Mouse (Mus musculus): ENCODE measurements around the gene 6330409D20Rik. TPM values are rescaled to one million over a fixed set of nuclear protein-coding genes. Genes with fewer than 3 reads are reported as not detected.

6330409D20Rik gene
- polyA plus RNA-seq, 1 experiment from 2014 or later: 3.9 TPM

- Histone ChIP-seq H3K4me1 (replicated peaks) (peaks cover 13% of the 10 kb centered on the region), H3K27ac (no peak overlapping the region), H3K9ac (replicated peaks) (no peak overlapping the region), H3K4me2 (replicated peaks) (no peak overlapping the region), H3K4me3 (replicated peaks) (no peak overlapping the region), H3K9me3 (no peaks in the 10 kb centered on the region), H3K27me3 (no peaks in the 10 kb centered on the region), H3K36me3 (peaks cover 23% of the 10 kb centered on the region)
- no peak for ATAC-seq
- WGBS: 88% methylated on average over 11 of the region's 11 CpGs
Observed at GRCm38 (mm10) chr2:32691041-32691440, 49.8 kb downstream of the 6330409D20Rik start.

- Histone ChIP-seq H3K9me3 (no peaks in the 10 kb centered on the region), H3K27ac (no peak overlapping the region), H3K27me3 (no peaks in the 10 kb centered on the region), H3K9ac (replicated peaks) (no peak overlapping the region), H3K4me1 (replicated peaks) (peaks cover 13% of the 10 kb centered on the region), H3K4me3 (replicated peaks) (no peak overlapping the region), H3K36me3 (peaks cover 39% of the 10 kb centered on the region), H3K4me2 (replicated peaks) (no peak overlapping the region)
- peak; percentile 15; the same call in 1 of the 2 replicates for ATAC-seq
- 24% methylated on average over 5 of the region's 5 CpGs for WGBS
Observed at GRCm38 (mm10) chr2:32689420-32689819, 51.4 kb downstream of the 6330409D20Rik start.

GRCm38 (mm10) chr2:32687562-32687961 lies 53.3 kb downstream of the 6330409D20Rik start:
- 95% methylated on average over 8 of the region's 8 CpGs for WGBS
- Histone ChIP-seq H3K27me3 (no peaks in the 10 kb centered on the region), H3K36me3 (peaks cover 58% of the 10 kb centered on the region)

GRCm38 (mm10) chr2:32686640-32687039 lies 54.2 kb downstream of the 6330409D20Rik start:
- Histone ChIP-seq H3K4me3 (replicated peaks) (no peak overlapping the region), H3K9me3 (no peaks in the 10 kb centered on the region), H3K4me1 (replicated peaks) (no peaks in the 10 kb centered on the region), H3K27me3 (no peaks in the 10 kb centered on the region), H3K4me2 (replicated peaks) (no peak overlapping the region), H3K27ac (no peak overlapping the region), H3K36me3 (peaks cover 59% of the 10 kb centered on the region), H3K9ac (replicated peaks) (no peak overlapping the region)
- no peak for ATAC-seq
- 97% methylated on average over 6 of the region's 6 CpGs for WGBS

More at GRCm38 (mm10) chr2:32687562-32687961, 53.3 kb downstream of the 6330409D20Rik start:
- Histone ChIP-seq H3K9ac (replicated peaks) (no peak overlapping the region), H3K4me1 (replicated peaks) (peaks cover 2% of the 10 kb centered on the region), H3K4me3 (replicated peaks) (no peak overlapping the region), H3K27ac (no peak overlapping the region), H3K4me2 (replicated peaks) (no peak overlapping the region), H3K9me3 (no peaks in the 10 kb centered on the region)
- no peak for ATAC-seq

GRCm38 (mm10) chr2:32685807-32686206 lies 55.0 kb downstream of the 6330409D20Rik start:
- Histone ChIP-seq H3K4me3 (replicated peaks) (no peak overlapping the region), H3K36me3 (peaks cover 59% of the 10 kb centered on the region), H3K9me3 (no peaks in the 10 kb centered on the region), H3K4me2 (replicated peaks) (no peak overlapping the region), H3K9ac (replicated peaks) (no peak overlapping the region), H3K27me3 (no peaks in the 10 kb centered on the region), H3K4me1 (replicated peaks) (no peaks in the 10 kb centered on the region), H3K27ac (no peak overlapping the region)
- no peak for ATAC-seq
- 96% methylated on average over 3 of the region's 3 CpGs for WGBS

- peaks cover 59% of the 10 kb centered on the region for H3K36me3 ChIP-seq
- no peak overlapping the region for H3K9ac ChIP-seq (replicated peaks)
- ATAC-seq: no peak
- WGBS: 94% methylated on average over 15 of the region's 15 CpGs
- no peaks in the 10 kb centered on the region for H3K4me1 ChIP-seq (replicated peaks)
- H3K9me3 ChIP-seq: no peaks in the 10 kb centered on the region
- H3K27me3 ChIP-seq: no peaks in the 10 kb centered on the region
- H3K4me3 ChIP-seq (replicated peaks): no peak overlapping the region
- H3K27ac ChIP-seq: no peak overlapping the region
- no peak overlapping the region for H3K4me2 ChIP-seq (replicated peaks)
Observed at GRCm38 (mm10) chr2:32684681-32685428, 56.0 kb downstream of the 6330409D20Rik start.

GRCm38 (mm10) chr2:32683701-32684100 lies 57.1 kb downstream of the 6330409D20Rik start:
- Histone ChIP-seq H3K9me3 (no peaks in the 10 kb centered on the region), H3K9ac (replicated peaks) (no peak overlapping the region), H3K27ac (no peak overlapping the region), H3K36me3 (peaks cover 59% of the 10 kb centered on the region), H3K4me2 (replicated peaks) (no peak overlapping the region), H3K4me3 (replicated peaks) (no peak overlapping the region), H3K27me3 (no peaks in the 10 kb centered on the region), H3K4me1 (replicated peaks) (no peaks in the 10 kb centered on the region)
- no peak for ATAC-seq
- WGBS: 90% methylated on average over 10 of the region's 10 CpGs

- Histone ChIP-seq H3K27me3 (no peaks in the 10 kb centered on the region), H3K4me3 (replicated peaks) (no peak overlapping the region), H3K9ac (replicated peaks) (peak overlapping the region; percentile 3; the same call in 1 of the 2 replicates), H3K4me2 (replicated peaks) (no peak overlapping the region), H3K27ac (no peak overlapping the region), H3K9me3 (no peaks in the 10 kb centered on the region), H3K36me3 (peaks cover 54% of the 10 kb centered on the region), H3K4me1 (replicated peaks) (no peaks in the 10 kb centered on the region)
- WGBS: 83% methylated on average over 14 of the region's 14 CpGs
- ATAC-seq: no peak
Observed at GRCm38 (mm10) chr2:32682721-32683417, 57.9 kb downstream of the 6330409D20Rik start.

MicroRNA genes within 50 kb of the gene (microRNA counts, 519-probe panel; counts per million panel counts)
- 110 counts per million, percentile 56 among the panel's probes with 10 or more counts for microRNA mmu-miR-2861

Small RNAs within 50 kb of the gene (microRNA-seq; reads per million reads assigned to microRNA genes)
- not detected for gene Mir2861
- not detected for gene Mir3960
- not detected for gene Mir8093

Other genes with a start within 250 kb of the 6330409D20Rik start
- gene Fam102a, start 205.7 kb downstream of the 6330409D20Rik start, polyA plus RNA-seq (2015; fragmentation: Nextera tagmentation; extraction: Ambion mirVana): 5.6 and 7.3 TPM in 2 replicates
- 133 and 147 TPM in 2 replicates for gene Dpm2, start 170.2 kb downstream of the 6330409D20Rik start, polyA plus RNA-seq (2015; fragmentation: Nextera tagmentation; extraction: Ambion mirVana)
- 4.8 TPM in 2 replicates for gene Pip5kl1, start 166.2 kb downstream of the 6330409D20Rik start, polyA plus RNA-seq (2015; fragmentation: Nextera tagmentation; extraction: Ambion mirVana)
- 0.34 and 0.55 TPM in 2 replicates for gene 9430097D07Rik, start 165.3 kb downstream of the 6330409D20Rik start, polyA plus RNA-seq (2015; fragmentation: Nextera tagmentation; extraction: Ambion mirVana)
- gene St6galnac4, start 153.9 kb downstream of the 6330409D20Rik start, polyA plus RNA-seq (2015; fragmentation: Nextera tagmentation; extraction: Ambion mirVana): 15.2 and 16.3 TPM in 2 replicates
- gene St6galnac6, start 141.3 kb downstream of the 6330409D20Rik start, polyA plus RNA-seq (2015; fragmentation: Nextera tagmentation; extraction: Ambion mirVana): 10.1 and 11.3 TPM in 2 replicates
- 62.5 and 62.9 TPM in 2 replicates for gene Ak1, start 119.3 kb downstream of the 6330409D20Rik start, polyA plus RNA-seq (2015; fragmentation: Nextera tagmentation; extraction: Ambion mirVana)
- gene Eng, start 94.4 kb downstream of the 6330409D20Rik start, polyA plus RNA-seq (2015; fragmentation: Nextera tagmentation; extraction: Ambion mirVana): 22.0 and 24.8 TPM in 2 replicates
- 16.5 and 16.6 TPM in 2 replicates for gene Fpgs, start 36.9 kb downstream of the 6330409D20Rik start, polyA plus RNA-seq (2015; fragmentation: Nextera tagmentation; extraction: Ambion mirVana)
- 78.5 and 84.5 TPM in 2 replicates for gene Cdk9, start 27.9 kb downstream of the 6330409D20Rik start, polyA plus RNA-seq (2015; fragmentation: Nextera tagmentation; extraction: Ambion mirVana)
- 37.8 and 40.7 TPM in 2 replicates for gene Sh2d3c, start 20.0 kb downstream of the 6330409D20Rik start, polyA plus RNA-seq (2015; fragmentation: Nextera tagmentation; extraction: Ambion mirVana)
- 48.0 and 52.6 TPM in 2 replicates for gene Tor2a, start 16.2 kb upstream of the 6330409D20Rik start, polyA plus RNA-seq (2015; fragmentation: Nextera tagmentation; extraction: Ambion mirVana)
- gene Ttc16, start 34.6 kb upstream of the 6330409D20Rik start, polyA plus RNA-seq (2015; fragmentation: Nextera tagmentation; extraction: Ambion mirVana): 0.35 and 0.52 TPM in 2 replicates
- gene Ptrh1, start 34.8 kb upstream of the 6330409D20Rik start, polyA plus RNA-seq (2015; fragmentation: Nextera tagmentation; extraction: Ambion mirVana): 4.1 and 4.2 TPM in 2 replicates
- gene Cfap157, start 43.4 kb upstream of the 6330409D20Rik start, polyA plus RNA-seq (2015; fragmentation: Nextera tagmentation; extraction: Ambion mirVana): 0.46 and 2.0 TPM in 2 replicates
- gene Stxbp1, start 106.2 kb upstream of the 6330409D20Rik start, polyA plus RNA-seq (2015; fragmentation: Nextera tagmentation; extraction: Ambion mirVana): 165 and 168 TPM in 2 replicates
- gene Fam129b, start 135.1 kb upstream of the 6330409D20Rik start, polyA plus RNA-seq (2015; fragmentation: Nextera tagmentation; extraction: Ambion mirVana): 20.9 and 27.5 TPM in 2 replicates
- gene Rpl12, start 220.5 kb upstream of the 6330409D20Rik start, polyA plus RNA-seq (2015; fragmentation: Nextera tagmentation; extraction: Ambion mirVana): 88.9 and 96.0 TPM in 2 replicates
- gene Lrsam1, start 220.6 kb upstream of the 6330409D20Rik start, polyA plus RNA-seq (2015; fragmentation: Nextera tagmentation; extraction: Ambion mirVana): 18.1 and 21.1 TPM in 2 replicates
- gene Slc2a8, start 241.1 kb upstream of the 6330409D20Rik start, polyA plus RNA-seq (2015; fragmentation: Nextera tagmentation; extraction: Ambion mirVana): 19.2 and 20.6 TPM in 2 replicates